Mouse (Mus musculus) liver, embryonic 11.5 days (tissue): ENCODE results near the gene Adprh. TPM values are rescaled to one million over a fixed set of nuclear protein-coding genes. Genes with fewer than 3 reads are reported as not detected.
A peak's percentile ranks its signal among the peaks of the same experiment; 100 is the strongest.
"Not testable (repeated sequence)": the region's sequence is repeated elsewhere in the genome, so short reads cannot be mapped to it uniquely, and the experiment has no call there.

Source experiments
- ATAC-seq: fragments of 200-750 bp; cut with Nextera tagmentation; replicated peaks from 2 replicates; pipeline ENCODE4 v1.8.0; 2017; ENCODE audit warnings: moderate number of reproducible peaks, mild to moderate bottlenecking, moderate TSS enrichment, moderate library complexity; ENCODE audit not compliant: low FRiP score
- DNase-seq: peaks from one replicate; pipeline ENCODE4 v3.0.0-alpha.2; 2017; ENCODE audit warnings: low spot score
- H3K27ac ChIP-seq: fragments of 300-500 bp; sonication (generic); 2 replicates; pipeline ENCODE4 v1.5.1; 2014; ENCODE audit warnings: mild to moderate bottlenecking, low read depth, low read length, control low read depth
- H3K27me3 ChIP-seq: fragments of 300-500 bp; sonication (generic); replicated peaks from 2 replicates; pipeline ENCODE4 v1.6.1; 2014; ENCODE audit warnings: low read length, mixed read lengths; ENCODE audit not compliant: control insufficient read depth, insufficient read depth
- H3K36me3 ChIP-seq: fragments of 300-500 bp; sonication (generic); 2 replicates; pipeline ENCODE4 v1.6.1; 2014; ENCODE audit warnings: mild to moderate bottlenecking, low read length, moderate library complexity, mixed read lengths; ENCODE audit not compliant: control insufficient read depth, insufficient read depth
- H3K4me1 ChIP-seq: fragments of 300-500 bp; sonication (generic); replicated peaks from 2 replicates; pipeline ENCODE4 v1.6.1; 2014; ENCODE audit warnings: low read length, mixed read lengths; ENCODE audit not compliant: control insufficient read depth, insufficient read depth
- H3K4me2 ChIP-seq: fragments of 300-500 bp; sonication (generic); 2 replicates; pipeline ENCODE4 v1.6.1; 2014; ENCODE audit warnings: mild to moderate bottlenecking, control low read depth, moderate library complexity
- H3K4me3 ChIP-seq: fragments of 300-500 bp; sonication (generic); 2 replicates; pipeline ENCODE4 v1.5.1; 2014; ENCODE audit warnings: low read depth, low read length, control low read depth
- H3K9ac ChIP-seq: fragments of 300-500 bp; sonication (generic); 2 replicates; pipeline ENCODE4 v1.6.1; 2014; ENCODE audit warnings: low read depth, low read length, control low read depth
- H3K9me3 ChIP-seq: fragments of 300-500 bp; sonication (generic); 2 replicates; pipeline ENCODE4 v1.6.1; 2016; ENCODE audit warnings: low read length, inconsistent platforms, mixed read lengths; ENCODE audit not compliant: control insufficient read depth
- WGBS: fragments of 180-500 bp; shearing (Covaris S2); extraction: QIAGEN DNeasy Blood & Tissue Kit; methylation state at CpG from one replicate; pipeline ENCODE4 v1.1.7; 2014; 5-methylcytosine and 5-hydroxymethylcytosine counted together
- polyA plus RNA-seq: library from polyadenylated mRNA; unstranded; fragments of >200 nt; fragmentation: Nextera tagmentation; extraction: Ambion mirVana; gene quantifications from 2 replicates; pipeline ENCODE4 v1.2.1, GENCODE M21; 2014

The Adprh gene
- polyA plus RNA-seq, 1 experiment from 2014 or later: 92.1 TPM

GRCm38 (mm10) chr16:38477241-38477608 lies 24.7 kb upstream of the Adprh start:
- 44% methylated on average over 14 of the region's 14 CpGs for WGBS
- not testable (repeated sequence) for ATAC-seq, DNase-seq, H3K36me3 ChIP-seq, H3K27ac ChIP-seq, H3K9me3 ChIP-seq, H3K27me3 ChIP-seq
- Histone ChIP-seq H3K4me3 (peak overlapping the region; percentile 46), H3K4me1 (peaks cover 22% of the 10 kb centered on the region), H3K9ac (0 out of 2 replicates have a peak overlapping the region, but pooled peaks have one; percentile 62), H3K4me2 (peak overlapping the region; percentile 74)

DNA sequence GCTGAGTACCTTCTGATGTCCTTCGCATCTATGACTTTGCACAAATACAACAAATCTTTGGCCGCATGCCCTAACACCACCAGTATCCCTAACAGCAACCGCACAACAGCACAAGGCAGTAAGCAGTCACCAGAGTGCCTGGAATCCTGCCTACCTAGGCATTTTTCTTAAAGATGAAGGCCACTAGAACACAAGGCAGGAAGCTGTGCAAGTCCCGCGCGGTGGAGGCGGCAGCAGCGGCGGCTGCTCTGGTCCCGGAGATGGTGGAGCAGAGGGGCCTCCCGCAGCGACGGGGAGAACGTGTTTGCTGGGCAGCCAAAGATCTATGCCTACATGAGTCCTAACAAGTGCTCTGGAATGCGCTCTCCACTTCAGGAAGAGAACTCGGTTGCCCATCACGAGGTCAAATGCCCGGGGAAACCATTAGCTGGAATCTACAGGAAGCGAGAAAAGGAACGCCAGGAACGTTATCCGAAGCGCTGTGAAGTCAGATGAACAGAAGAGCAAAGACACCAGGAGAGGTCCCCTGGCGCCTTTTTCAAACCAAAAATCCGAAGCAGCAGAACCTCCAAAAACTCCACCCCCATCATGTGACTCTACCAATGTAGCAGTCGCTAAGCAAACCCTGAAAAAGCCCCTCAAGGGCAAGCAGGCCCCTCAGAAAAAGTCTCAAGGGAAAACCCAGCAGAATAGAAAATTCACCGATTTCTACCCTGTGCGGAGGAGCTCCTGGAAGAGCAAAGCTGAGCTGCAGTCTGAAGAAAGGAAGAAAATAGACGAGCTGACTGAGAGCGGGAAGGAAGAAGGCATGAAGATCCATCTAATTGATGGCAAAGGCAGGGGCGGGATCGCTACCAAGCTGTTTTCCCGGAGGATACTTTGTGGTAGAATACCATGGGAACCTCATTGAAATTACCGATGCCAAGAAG lies 24.1 kb upstream of the Adprh start:
- 9% methylated on average over 34 of the region's 34 CpGs for WGBS
- peak overlapping the region; percentile 63 for H3K27ac ChIP-seq
- peak; percentile 57 for ATAC-seq
- DNase-seq: peak; percentile 65
- H3K4me2 ChIP-seq: peak overlapping the region; percentile 74
- H3K4me3 ChIP-seq: peak overlapping the region; percentile 46
- no peaks in the 10 kb centered on the region for H3K27me3 ChIP-seq
- peak overlapping the region; percentile 62 for H3K9ac ChIP-seq
- peaks cover 22% of the 10 kb centered on the region for H3K4me1 ChIP-seq
- H3K9me3 ChIP-seq: no peaks in the 10 kb centered on the region
- no peaks in the 10 kb centered on the region for H3K36me3 ChIP-seq

DNA sequence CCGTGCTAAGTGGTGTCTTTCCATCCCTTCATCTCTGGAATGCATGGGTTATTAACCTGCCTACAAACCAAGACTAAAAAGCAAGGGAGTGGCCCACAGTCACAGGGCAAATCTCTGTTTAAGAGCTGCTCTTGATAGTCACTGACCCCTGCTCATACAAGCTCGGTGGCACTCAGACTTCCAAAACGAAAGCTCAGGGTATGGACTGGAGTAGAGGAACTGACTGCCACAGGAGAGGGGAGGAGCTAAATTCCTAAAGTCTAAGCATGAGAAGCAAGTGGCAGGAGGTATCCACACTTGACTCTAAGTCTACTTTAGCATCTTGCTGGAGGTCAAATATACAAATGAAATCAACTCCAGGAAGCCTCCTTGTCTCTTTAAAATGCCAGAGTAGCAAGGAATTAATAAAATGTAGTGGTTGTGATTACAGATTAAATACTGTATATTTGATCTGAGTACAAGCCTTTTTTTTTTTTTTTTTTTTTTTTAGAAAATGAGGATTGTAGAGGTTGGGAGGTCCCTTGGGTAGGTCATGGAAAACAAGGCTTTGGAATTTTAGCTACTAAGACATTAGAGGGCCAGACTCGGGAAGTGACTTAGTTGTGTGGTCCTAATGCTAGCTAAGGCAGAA lies 23.3 kb upstream of the Adprh start:
- no peaks in the 10 kb centered on the region for H3K27me3 ChIP-seq
- 39% methylated on average over 4 of the region's 4 CpGs for WGBS
- H3K36me3 ChIP-seq: no peaks in the 10 kb centered on the region
- no peaks in the 10 kb centered on the region for H3K9me3 ChIP-seq
- H3K4me3 ChIP-seq: peak overlapping the region; percentile 46
- peak overlapping the region; percentile 74 for H3K4me2 ChIP-seq
- no peak for DNase-seq
- no peak overlapping the region for H3K27ac ChIP-seq
- peaks cover 18% of the 10 kb centered on the region for H3K4me1 ChIP-seq
- ATAC-seq: no peak
- H3K9ac ChIP-seq: no peak overlapping the region

- Histone ChIP-seq H3K4me1 (peaks cover 16% of the 10 kb centered on the region; the same call in 1 of the 2 replicates), H3K4me2 (no peak overlapping the region), H3K27me3 (no peaks in the 10 kb centered on the region), H3K9me3 (no peaks in the 10 kb centered on the region), H3K4me3 (no peak overlapping the region), H3K36me3 (no peaks in the 10 kb centered on the region), H3K27ac (no peak overlapping the region), H3K9ac (no peak overlapping the region)
- WGBS: 73% methylated on average over 9 of the region's 9 CpGs
- DNase-seq (no peak), ATAC-seq (no peak)
These were observed 22.3 kb upstream of the Adprh start for GRCm38 (mm10) chr16:38474677-38475286.

DNA sequence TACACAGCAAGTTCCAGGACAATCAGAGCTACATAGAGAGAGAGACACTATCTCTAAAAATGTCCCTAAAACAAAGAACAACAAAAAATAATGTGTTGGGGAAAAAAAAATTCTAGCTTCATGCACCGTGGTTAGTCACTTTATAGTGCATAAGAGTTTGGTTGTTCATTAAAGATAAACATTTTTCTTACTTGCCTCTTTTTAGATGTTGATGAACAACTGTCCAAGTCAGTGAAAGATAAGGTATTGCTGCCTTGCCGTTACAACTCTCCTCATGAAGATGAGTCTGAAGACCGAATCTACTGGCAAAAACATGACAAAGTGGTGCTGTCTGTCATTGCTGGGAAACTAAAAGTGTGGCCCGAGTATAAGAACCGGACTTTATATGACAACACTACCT lies 21.2 kb upstream of the Adprh start:
- Histone ChIP-seq H3K4me2 (no peak overlapping the region), H3K4me1 (peaks cover 19% of the 10 kb centered on the region), H3K9me3 (no peaks in the 10 kb centered on the region), H3K27me3 (no peaks in the 10 kb centered on the region), H3K36me3 (no peaks in the 10 kb centered on the region), H3K4me3 (no peak overlapping the region), H3K9ac (no peak overlapping the region), H3K27ac (no peak overlapping the region)
- 63% methylated on average over 5 of the region's 5 CpGs for WGBS
- DNase-seq (no peak), ATAC-seq (no peak)

DNA sequence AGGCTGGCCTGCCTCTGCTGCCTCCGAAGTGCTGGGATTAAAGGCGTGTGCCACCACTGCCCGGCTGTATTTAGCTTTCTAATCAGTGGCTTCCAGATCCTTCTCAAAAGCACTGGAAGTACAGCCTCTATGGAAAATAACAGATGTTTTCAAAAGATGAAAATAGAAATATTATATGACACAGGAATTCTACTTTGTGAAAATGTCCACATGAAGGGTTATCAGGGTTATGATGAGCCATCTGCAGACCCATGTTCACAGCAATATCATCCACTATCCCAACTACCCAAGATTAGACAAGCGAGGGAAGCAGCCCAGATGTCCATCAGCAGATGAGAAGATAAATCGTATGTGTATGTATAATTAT lies 20.0 kb upstream of the Adprh start:
- H3K4me2 ChIP-seq: no peak overlapping the region
- ATAC-seq: no peak
- H3K27me3 ChIP-seq: no peaks in the 10 kb centered on the region
- WGBS: 68% methylated on average over 5 of the region's 5 CpGs
- no peaks in the 10 kb centered on the region for H3K9me3 ChIP-seq
- H3K4me3 ChIP-seq: no peak overlapping the region
- DNase-seq: no peak
- no peak overlapping the region for H3K27ac ChIP-seq
- no peak overlapping the region for H3K9ac ChIP-seq
- H3K4me1 ChIP-seq: peaks cover 28% of the 10 kb centered on the region
- no peaks in the 10 kb centered on the region for H3K36me3 ChIP-seq

DNA sequence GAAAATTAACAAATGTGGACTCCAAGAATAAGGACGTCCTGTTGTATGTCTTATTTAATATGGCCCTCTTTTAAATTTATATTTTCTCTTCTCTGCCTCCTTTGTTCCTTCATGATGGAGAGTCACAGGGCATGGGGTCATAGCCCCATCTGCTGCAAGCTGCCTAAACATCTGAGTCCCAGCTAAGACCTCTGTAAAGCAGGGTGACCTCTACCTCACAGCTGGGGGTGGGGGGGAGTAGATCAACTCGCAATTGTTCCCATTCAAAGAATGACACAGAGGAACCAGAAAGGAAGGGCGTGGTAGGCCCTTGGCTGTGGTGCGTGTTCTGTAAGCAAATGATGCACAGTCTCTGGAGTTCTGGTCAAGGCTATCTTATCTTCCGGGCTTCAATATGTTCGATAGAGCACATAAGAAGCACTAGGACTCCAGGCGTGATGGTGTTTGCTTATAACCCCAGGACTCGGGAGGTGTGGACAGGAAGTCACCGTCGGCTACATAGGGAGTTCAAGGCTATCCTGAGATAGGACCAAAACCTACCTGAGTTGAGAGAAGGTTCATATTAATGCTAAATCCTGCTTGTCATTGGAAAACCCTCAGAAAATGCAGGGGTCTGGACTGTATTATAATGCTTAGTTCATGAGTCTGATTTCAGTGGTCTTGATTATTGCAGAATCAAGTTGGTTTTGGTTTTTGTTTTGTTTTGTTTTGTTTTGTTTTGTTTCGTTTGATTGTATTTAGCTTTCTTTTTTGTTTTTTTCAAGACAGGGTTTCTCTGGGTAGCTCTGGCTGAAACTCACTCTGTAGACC lies 19.4 kb upstream of the Adprh start:
- Histone ChIP-seq H3K27ac (no peak overlapping the region), H3K36me3 (no peaks in the 10 kb centered on the region), H3K4me2 (no peak overlapping the region), H3K4me3 (no peak overlapping the region), H3K9ac (no peak overlapping the region), H3K9me3 (no peaks in the 10 kb centered on the region), H3K4me1 (peaks cover 31% of the 10 kb centered on the region), H3K27me3 (no peaks in the 10 kb centered on the region)
- no peak for ATAC-seq
- no peak for DNase-seq
- WGBS: 46% methylated on average over 11 of the region's 11 CpGs

- Histone ChIP-seq H3K36me3 (no peaks in the 10 kb centered on the region), H3K9ac (no peak overlapping the region), H3K27ac (no peak overlapping the region), H3K27me3 (no peaks in the 10 kb centered on the region), H3K4me2 (no peak overlapping the region), H3K4me3 (no peak overlapping the region), H3K4me1 (peaks cover 31% of the 10 kb centered on the region), H3K9me3 (no peaks in the 10 kb centered on the region)
- 83% methylated on average over 8 of the region's 8 CpGs for WGBS
- ATAC-seq (no peak), DNase-seq (no peak)
These were observed 16.9 kb upstream of the Adprh start for GRCm38 (mm10) chr16:38469437-38469836.
